Mouse (Mus musculus) midbrain, embryonic 16.5 days (tissue): ENCODE measurements around the gene B3galnt1. TPM values are rescaled to one million over a fixed set of nuclear protein-coding genes. Genes with fewer than 3 reads are reported as not detected.
A peak's percentile ranks its signal among the peaks of the same experiment; 100 is the strongest.

Source experiments
- ATAC-seq: fragments of 200-750 bp; cut with Nextera tagmentation; 2 replicates; pipeline ENCODE4 v1.8.0; 2017; ENCODE audit warnings: moderate TSS enrichment
- H3K27ac ChIP-seq: fragments of 300-500 bp; sonication (generic); 2 replicates; pipeline ENCODE4 v1.5.1; 2014; ENCODE audit warnings: mild to moderate bottlenecking, low read length, mixed read lengths
- H3K27me3 ChIP-seq: fragments of 300-500 bp; sonication (generic); 2 replicates; pipeline ENCODE4 v1.6.1; 2014; ENCODE audit warnings: low read depth, low read length, mixed read lengths; ENCODE audit not compliant: control insufficient read depth, insufficient read depth
- H3K36me3 ChIP-seq: fragments of 300-500 bp; sonication (generic); 2 replicates; pipeline ENCODE4 v1.6.1; 2014; ENCODE audit warnings: mild to moderate bottlenecking, low read length, moderate library complexity, mixed read lengths; ENCODE audit not compliant: control insufficient read depth, insufficient read depth
- H3K4me1 ChIP-seq: fragments of 300-500 bp; sonication (generic); 2 replicates; pipeline ENCODE4 v1.6.1; 2014; ENCODE audit warnings: mild to moderate bottlenecking, low read length, mixed read lengths; ENCODE audit not compliant: control insufficient read depth, insufficient read depth
- H3K4me2 ChIP-seq: fragments of 300-500 bp; sonication (generic); 2 replicates; pipeline ENCODE4 v1.6.1; 2014; ENCODE audit warnings: mild to moderate bottlenecking, low read length, mixed read lengths
- H3K4me3 ChIP-seq: fragments of 300-500 bp; sonication (generic); 2 replicates; pipeline ENCODE4 v1.5.1; 2014; ENCODE audit warnings: low read depth, mild to moderate bottlenecking, low read length, moderate library complexity, mixed read lengths
- H3K9ac ChIP-seq: fragments of 300-500 bp; sonication (generic); 2 replicates; pipeline ENCODE4 v1.6.1; 2014; ENCODE audit warnings: low read depth, low read length, mixed read lengths
- H3K9me3 ChIP-seq: fragments of 300-500 bp; sonication (generic); replicated peaks from 2 replicates; pipeline ENCODE4 v1.6.1; 2014; ENCODE audit warnings: mild to moderate bottlenecking, low read length, mixed read lengths; ENCODE audit not compliant: control insufficient read depth, poor library complexity, severe bottlenecking
- WGBS: fragments of 180-500 bp; shearing (Covaris S2); extraction: QIAGEN DNeasy Blood & Tissue Kit; methylation state at CpG from one replicate; pipeline ENCODE4 v1.1.7; 2014; 5-methylcytosine and 5-hydroxymethylcytosine counted together
- polyA plus RNA-seq: library from polyadenylated mRNA; unstranded; fragments of >200 nt; fragmentation: Nextera tagmentation; extraction: Ambion mirVana; gene quantifications from 2 replicates; pipeline ENCODE4 v1.2.1, GENCODE M21; 2015

The B3galnt1 gene
- polyA plus RNA-seq, 1 experiment from 2014 or later, result 115 TPM

DNA sequence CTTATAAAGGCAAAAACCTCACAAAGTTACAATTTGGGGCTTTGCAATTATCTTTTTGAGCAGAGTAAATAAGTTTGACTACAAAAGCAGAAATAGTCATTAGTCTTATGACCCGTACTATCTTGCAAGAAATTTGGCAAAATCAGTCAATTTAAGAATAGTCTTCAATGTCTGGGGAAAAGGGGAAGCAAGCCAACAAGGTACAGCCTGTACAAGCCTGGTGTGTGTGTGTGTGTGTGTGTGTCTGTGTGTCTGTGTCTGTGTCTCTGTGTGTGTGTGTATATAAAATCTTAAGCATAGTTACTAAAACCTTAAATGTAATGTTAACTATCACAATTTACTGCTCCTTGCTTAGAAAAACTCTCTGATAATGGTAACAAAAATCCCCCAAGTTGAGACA lies 8.2 kb upstream of the B3galnt1 start:
- no peaks in the 10 kb centered on the region for H3K27me3 ChIP-seq
- H3K9me3 ChIP-seq, result no peaks in the 10 kb centered on the region
- WGBS, result 96% methylated on average over 1 of the region's 1 CpGs
- no peak overlapping the region for H3K9ac ChIP-seq
- no peaks in the 10 kb centered on the region for H3K4me1 ChIP-seq
- ATAC-seq, result no peak
- no peak overlapping the region for H3K4me2 ChIP-seq
- no peak overlapping the region for H3K4me3 ChIP-seq
- no peaks in the 10 kb centered on the region for H3K36me3 ChIP-seq
- H3K27ac ChIP-seq, result no peak overlapping the region

DNA sequence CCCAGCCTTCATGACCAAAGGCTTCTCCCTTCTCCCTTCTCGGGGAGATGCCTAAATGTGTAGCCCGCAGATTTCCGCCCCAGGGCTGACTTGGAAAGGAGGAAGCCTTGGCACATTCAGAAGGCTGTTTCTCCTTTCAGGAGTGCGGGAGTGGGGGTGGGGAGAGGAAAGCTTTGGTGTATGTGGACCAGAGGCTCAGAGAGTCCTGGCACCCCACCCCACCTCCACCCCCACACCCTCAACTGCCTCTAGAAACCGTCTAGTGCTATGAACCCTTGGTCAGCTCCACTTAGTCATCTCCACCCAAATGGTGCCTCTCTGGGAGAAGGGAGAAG lies 373 bp upstream of the B3galnt1 start:
- Histone ChIP-seq H3K4me2 (peak overlapping the region; percentile 83), H3K27me3 (no peaks in the 10 kb centered on the region), H3K9me3 (no peaks in the 10 kb centered on the region), H3K4me1 (peaks cover 26% of the 10 kb centered on the region), H3K36me3 (no peaks in the 10 kb centered on the region), H3K9ac (peak overlapping the region; percentile 76), H3K4me3 (peak overlapping the region; percentile 83), H3K27ac (peak overlapping the region; percentile 85)
- WGBS, result 19% methylated on average over 5 of the region's 5 CpGs
- no peak; the same call in 1 of the 2 replicates for ATAC-seq

DNA sequence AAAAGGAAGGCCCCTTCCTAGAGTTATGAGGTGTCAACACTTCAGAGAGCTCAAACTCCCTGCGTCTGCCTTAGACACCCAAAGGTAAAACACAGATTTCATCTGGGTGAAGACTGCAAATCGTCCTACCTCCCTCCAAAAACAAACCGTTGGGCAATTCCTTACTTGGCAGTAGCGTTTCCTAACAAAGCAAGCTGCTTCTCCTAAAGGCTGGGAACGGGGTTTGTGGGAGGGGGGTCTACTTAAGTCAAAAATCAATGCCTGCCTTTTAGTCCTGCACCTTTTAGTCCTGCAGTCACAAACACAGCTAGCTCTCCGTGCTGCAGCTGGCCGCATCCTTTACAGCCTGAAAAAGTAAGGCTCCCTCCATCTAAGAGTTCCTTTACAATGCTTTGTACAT lies 944 bp downstream of the B3galnt1 start:
- ATAC-seq, result peak; percentile 6; the same call in 1 of the 2 replicates
- WGBS, result 2% methylated on average over 7 of the region's 7 CpGs
- peak overlapping the region; percentile 85 for H3K27ac ChIP-seq

DNA sequence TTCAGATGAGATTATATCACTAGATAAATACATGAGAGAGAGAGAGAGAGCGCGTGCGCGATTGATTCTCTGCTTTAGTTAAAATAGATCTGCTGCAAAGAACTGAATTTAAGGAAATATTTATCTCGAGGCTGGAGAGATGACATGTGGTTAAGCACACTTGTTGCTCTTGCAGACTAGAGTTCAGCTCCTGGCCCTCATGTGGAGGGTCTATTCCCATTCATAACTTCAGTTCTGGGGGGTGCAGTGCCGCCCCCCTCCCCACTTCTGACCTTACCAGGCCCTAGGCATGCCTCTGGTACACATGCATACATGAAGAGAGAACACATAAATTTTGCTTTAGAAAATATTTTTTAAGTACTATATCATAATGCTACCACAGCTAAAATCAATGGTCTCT lies 1.5 kb downstream of the B3galnt1 start:
- peak overlapping the region; percentile 83 for H3K4me2 ChIP-seq
- H3K9me3 ChIP-seq, result no peaks in the 10 kb centered on the region
- peak overlapping the region; percentile 76 for H3K9ac ChIP-seq
- 79% methylated on average over 6 of the region's 6 CpGs for WGBS
- H3K36me3 ChIP-seq, result no peaks in the 10 kb centered on the region
- no peak for ATAC-seq
- peaks cover 26% of the 10 kb centered on the region for H3K4me1 ChIP-seq
- H3K27ac ChIP-seq, result peak overlapping the region; percentile 85; the same call in 1 of the 2 replicates
- peak overlapping the region; percentile 83 for H3K4me3 ChIP-seq
- H3K27me3 ChIP-seq, result no peaks in the 10 kb centered on the region

More for the DNA sequence above, 944 bp downstream of the B3galnt1 start:
- H3K9ac ChIP-seq, result peak overlapping the region; percentile 76
- H3K4me1 ChIP-seq, result peaks cover 26% of the 10 kb centered on the region
- H3K9me3 ChIP-seq, result no peaks in the 10 kb centered on the region
- H3K4me3 ChIP-seq, result peak overlapping the region; percentile 83
- no peaks in the 10 kb centered on the region for H3K27me3 ChIP-seq
- no peaks in the 10 kb centered on the region for H3K36me3 ChIP-seq
- peak overlapping the region; percentile 83 for H3K4me2 ChIP-seq

DNA sequence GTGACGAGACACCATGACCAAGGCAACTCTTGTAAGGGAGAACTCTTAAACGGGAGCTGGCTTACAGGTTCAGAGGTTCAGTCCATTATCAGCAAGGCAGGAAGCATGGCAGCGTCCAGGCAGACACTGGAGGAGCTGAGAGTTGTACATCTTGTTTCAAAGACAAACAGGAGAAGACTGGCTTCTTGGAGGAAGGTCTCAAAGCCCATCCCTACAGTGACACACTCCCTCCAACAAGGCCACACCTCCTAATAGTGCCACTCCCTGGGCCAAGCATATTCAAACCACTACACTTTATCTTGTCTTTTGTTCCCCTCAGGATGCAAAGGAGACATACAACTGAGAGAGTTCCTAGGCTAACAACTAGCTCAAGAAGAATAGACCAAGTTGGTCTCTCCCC lies 2.6 kb downstream of the B3galnt1 start:
- Histone ChIP-seq H3K27me3 (no peaks in the 10 kb centered on the region), H3K36me3 (no peaks in the 10 kb centered on the region; the same call in 1 of the 2 replicates), H3K9ac (no peak overlapping the region), H3K9me3 (no peaks in the 10 kb centered on the region), H3K27ac (no peak overlapping the region), H3K4me2 (peak overlapping the region; percentile 40; the same call in 1 of the 2 replicates), H3K4me1 (peaks cover 26% of the 10 kb centered on the region), H3K4me3 (no peak overlapping the region)
- 90% methylated on average over 3 of the region's 3 CpGs for WGBS
- no peak for ATAC-seq

DNA sequence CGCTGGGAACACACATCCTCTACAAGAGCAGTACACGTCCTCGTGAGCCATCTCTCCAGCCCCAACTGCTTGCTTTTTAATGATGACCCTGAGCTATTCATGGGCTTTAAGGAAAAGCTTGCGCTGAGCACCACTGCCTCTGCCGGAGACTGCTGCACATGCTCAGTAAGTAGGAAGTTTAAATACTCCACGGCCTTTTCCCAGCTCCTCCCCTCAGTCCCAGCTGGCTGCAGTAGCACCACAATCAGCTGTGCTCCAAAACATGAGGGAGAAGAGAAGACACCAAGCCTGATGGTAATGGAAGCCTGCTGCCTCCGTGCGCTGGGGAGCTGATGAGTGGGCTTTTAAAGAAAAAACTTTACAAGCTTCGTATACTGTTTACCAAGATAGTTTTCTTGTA lies 4.7 kb downstream of the B3galnt1 start:
- no peak for ATAC-seq
- Histone ChIP-seq H3K4me1 (peaks cover 26% of the 10 kb centered on the region), H3K9ac (no peak overlapping the region), H3K9me3 (no peaks in the 10 kb centered on the region), H3K4me3 (no peak overlapping the region), H3K4me2 (no peak overlapping the region), H3K27ac (no peak overlapping the region), H3K27me3 (no peaks in the 10 kb centered on the region), H3K36me3 (peaks cover 2% of the 10 kb centered on the region)
- 68% methylated on average over 9 of the region's 9 CpGs for WGBS

DNA sequence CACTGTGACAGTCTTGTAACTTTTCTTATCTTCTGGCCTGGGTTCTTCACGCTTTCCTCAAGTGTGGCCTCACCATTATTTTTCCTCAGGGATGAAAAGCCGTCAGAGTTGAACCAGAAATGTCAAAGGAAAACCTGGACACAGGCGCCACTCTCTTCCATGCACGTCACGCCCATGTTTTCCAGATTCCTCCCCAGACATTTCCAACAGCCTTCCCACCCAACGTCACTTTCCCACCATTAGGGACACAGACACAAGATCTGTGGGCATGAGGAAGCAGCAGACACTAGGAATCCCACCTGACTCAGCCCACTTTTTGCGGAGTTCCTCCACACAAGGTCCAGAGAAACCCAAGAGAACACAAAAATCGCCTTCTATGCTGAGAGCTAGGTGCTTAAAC lies 5.3 kb downstream of the B3galnt1 start:
- no peak overlapping the region for H3K9ac ChIP-seq
- WGBS, result 94% methylated on average over 8 of the region's 8 CpGs
- no peak overlapping the region for H3K4me3 ChIP-seq
- ATAC-seq, result no peak
- no peaks in the 10 kb centered on the region for H3K27me3 ChIP-seq
- H3K36me3 ChIP-seq, result peaks cover 2% of the 10 kb centered on the region
- peaks cover 26% of the 10 kb centered on the region for H3K4me1 ChIP-seq
- no peaks in the 10 kb centered on the region for H3K9me3 ChIP-seq
- no peak overlapping the region for H3K27ac ChIP-seq
- no peak overlapping the region for H3K4me2 ChIP-seq

DNA sequence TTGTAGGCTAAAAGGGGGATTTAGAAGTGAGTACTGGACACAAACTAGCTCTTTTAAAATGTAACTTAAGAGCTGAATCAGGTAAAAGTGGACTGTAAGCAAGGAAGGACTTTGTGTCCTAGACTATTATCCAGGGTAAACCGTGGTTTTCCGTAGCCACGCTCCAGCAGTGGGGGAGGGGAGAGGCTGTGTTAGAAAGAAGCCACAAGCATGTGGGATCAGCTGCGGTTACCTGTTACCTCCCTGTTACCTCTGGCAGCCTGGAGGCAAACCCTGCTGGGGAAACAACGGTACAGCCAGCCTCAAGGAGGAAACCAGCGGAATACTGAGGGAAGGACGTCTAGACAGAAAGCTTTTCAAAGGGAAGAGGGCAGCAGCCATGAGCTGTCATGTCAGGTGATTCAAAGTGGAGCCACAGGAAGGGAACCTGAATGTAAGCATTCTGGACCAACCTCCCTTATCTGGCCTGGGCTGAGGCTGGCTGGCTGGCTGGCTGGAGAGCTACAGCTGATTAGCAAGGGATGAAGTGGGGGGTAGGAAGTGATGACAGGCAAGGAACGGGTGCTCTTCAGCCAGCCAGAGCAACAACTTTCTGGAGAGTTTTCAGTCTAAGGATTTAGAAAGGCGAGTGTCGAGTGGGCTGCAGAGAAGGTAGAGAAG lies 10.5 kb downstream of the B3galnt1 start:
- no peak overlapping the region for H3K9ac ChIP-seq
- no peak for ATAC-seq
- no peak overlapping the region for H3K27ac ChIP-seq
- WGBS, result 47% methylated on average over 10 of the region's 10 CpGs
- H3K4me3 ChIP-seq, result no peak overlapping the region
- H3K9me3 ChIP-seq, result no peaks in the 10 kb centered on the region
- H3K27me3 ChIP-seq, result no peaks in the 10 kb centered on the region
- no peak overlapping the region for H3K4me2 ChIP-seq
- H3K36me3 ChIP-seq, result peaks cover 4% of the 10 kb centered on the region
- H3K4me1 ChIP-seq, result no peaks in the 10 kb centered on the region

DNA sequence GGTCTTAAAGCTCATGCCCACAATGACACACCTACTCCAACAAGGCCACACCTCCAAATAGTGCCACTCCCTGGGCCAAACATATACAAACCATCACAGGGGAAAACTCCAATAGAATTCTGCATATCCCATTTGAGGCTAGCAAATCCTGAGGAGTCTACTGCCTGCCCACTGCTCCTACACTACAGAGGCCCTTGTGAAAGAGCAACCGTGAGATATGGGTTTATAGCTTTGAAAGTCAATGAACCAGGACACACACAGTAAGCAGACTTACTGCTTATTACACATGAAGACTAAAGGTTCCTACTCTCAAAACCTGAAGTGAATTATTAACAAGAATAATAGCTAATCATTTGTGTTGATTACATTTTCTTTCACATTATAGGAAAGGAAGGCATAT lies 15.0 kb downstream of the B3galnt1 start:
- no peaks in the 10 kb centered on the region for H3K4me1 ChIP-seq
- WGBS, result 88% methylated on average over 1 of the region's 1 CpGs
- peaks cover 2% of the 10 kb centered on the region; the same call in 1 of the 2 replicates for H3K36me3 ChIP-seq
- H3K27me3 ChIP-seq, result no peaks in the 10 kb centered on the region
- no peak overlapping the region for H3K4me2 ChIP-seq
- no peak for ATAC-seq
- no peak overlapping the region for H3K9ac ChIP-seq
- no peaks in the 10 kb centered on the region for H3K9me3 ChIP-seq
- H3K4me3 ChIP-seq, result no peak overlapping the region
- H3K27ac ChIP-seq, result no peak overlapping the region
